Mouse (Mus musculus) kidney, adult 2 months (tissue): ENCODE results near the gene Tgtp2. TPM values are rescaled to one million over a fixed set of nuclear protein-coding genes. Genes with fewer than 3 reads are reported as not detected.
"Not testable (repeated sequence)": the region's sequence is repeated elsewhere in the genome, so short reads cannot be mapped to it uniquely, and the experiment has no call there.

ENCODE experiments used
- DNase-seq: peaks from one replicate; pipeline ENCODE4 v3.0.0; 2021
- H3K27ac ChIP-seq: fragments of 200-500 bp; 2 replicates; pipeline ENCODE4 v1.5.1; 2012; ENCODE audit warnings: low read depth, low read length, control low read depth, inconsistent platforms; ENCODE audit not compliant: insufficient read depth
- H3K27me3 ChIP-seq: fragments of 200-500 bp; replicated peaks from 2 replicates; pipeline ENCODE4 v1.6.1; 2012; ENCODE audit warnings: mild to moderate bottlenecking, moderate library complexity, low read length, inconsistent platforms; ENCODE audit not compliant: control insufficient read depth, insufficient read depth
- H3K36me3 ChIP-seq: fragments of 200-500 bp; 2 replicates; pipeline ENCODE4 v1.6.1; 2012; ENCODE audit warnings: mild to moderate bottlenecking, moderate library complexity, low read length, inconsistent platforms; ENCODE audit not compliant: control insufficient read depth, insufficient read depth
- H3K4me1 ChIP-seq: fragments of 200-500 bp; 2 replicates; pipeline ENCODE4 v1.6.1; 2011; ENCODE audit warnings: low read length; ENCODE audit not compliant: control insufficient read depth, insufficient read depth
- H3K4me3 ChIP-seq: fragments of 200-500 bp; 2 replicates; pipeline ENCODE4 v1.5.1; 2011; ENCODE audit warnings: mild to moderate bottlenecking, low read depth, low read length, control low read depth; ENCODE audit not compliant: insufficient read depth
- CTCF ChIP-seq: fragments of 200-500 bp; conservative IDR thresholded peaks from 2 replicates; pipeline ENCODE4 v1.5.1; 2011; ENCODE audit warnings: low read depth, mild to moderate bottlenecking, control low read depth, low read length, moderate library complexity, mixed read lengths; ENCODE audit not compliant: insufficient read depth, insufficient read length
- POLR2A ChIP-seq: fragments of 200-500 bp; IDR thresholded peaks from one replicate; pipeline ENCODE4 v1.6.1; 2011; ENCODE audit warnings: low read depth, low read length, control low read depth
- WGBS: fragments of 180-500 bp; shearing (Covaris S2); methylation state at CpG from one replicate; pipeline ENCODE4 v1.1.7; 2018; 5-methylcytosine and 5-hydroxymethylcytosine counted together
- polyA plus RNA-seq: library from polyadenylated mRNA; depleted of rRNA; stranded (reverse); fragments of >200 nt; gene quantifications from 2 replicates; pipeline ENCODE4 v1.2.3, GENCODE M21; 2012

The Tgtp2 gene
- polyA plus RNA-seq, 1 experiment = 15.1 TPM

GRCm38 (mm10) chr11:49078719-49079118 lies 14.7 kb upstream of the Tgtp2 start:
- TF ChIP-seq CTCF (no peak), POLR2A (no peak)
- Histone ChIP-seq H3K4me1 (peaks cover 19% of the 10 kb centered on the region), H3K36me3 (no peaks in the 10 kb centered on the region), H3K4me3 (no peak overlapping the region), H3K27ac (no peak overlapping the region), H3K27me3 (no peaks in the 10 kb centered on the region)
- WGBS = 66% methylated on average over 3 of the region's 3 CpGs
- no peak for DNase-seq

- no peak for DNase-seq
- 62% methylated on average over 1 of the region's 1 CpGs for WGBS
- Histone ChIP-seq H3K4me1 (peaks cover 16% of the 10 kb centered on the region), H3K36me3 (no peaks in the 10 kb centered on the region), H3K27ac (peak overlapping the region; percentile 83), H3K4me3 (no peak overlapping the region), H3K27me3 (no peaks in the 10 kb centered on the region)
- TF ChIP-seq CTCF (no peak), POLR2A (no peak)
These were observed 13.0 kb upstream of the Tgtp2 start for GRCm38 (mm10) chr11:49077012-49077411.

GRCm38 (mm10) chr11:49076001-49076757 lies 12.2 kb upstream of the Tgtp2 start, which contains the start of gene Ifi47:
Gene Ifi47 (plus strand): TSS chr11:49076587.
- not testable (repeated sequence) for H3K36me3 ChIP-seq, H3K27me3 ChIP-seq, H3K4me3 ChIP-seq
- Histone ChIP-seq H3K27ac (peak within 1 kb of the TSS; percentile 83), H3K4me1 (peaks cover 13% of the 10 kb centered on the region)
- WGBS = 38% methylated on average over 6 of the region's 6 CpGs
- DNase-seq = peak; percentile 83
- TF ChIP-seq CTCF = 0 out of 2 replicates have a peak, but pooled peaks have one; percentile 11

GRCm38 (mm10) chr11:49068358-49068757 lies 4.4 kb upstream of the Tgtp2 start:
- Histone ChIP-seq H3K36me3 (no peaks in the 10 kb centered on the region), H3K27me3 (no peaks in the 10 kb centered on the region), H3K4me1 (no peaks in the 10 kb centered on the region; the same call in 1 of the 2 replicates), H3K27ac (no peak overlapping the region), H3K4me3 (no peak overlapping the region)
- WGBS = 93% methylated on average over 1 of the region's 1 CpGs
- DNase-seq = no peak
- TF ChIP-seq POLR2A (no peak), CTCF (no peak)

GRCm38 (mm10) chr11:49061865-49062264 lies 2.1 kb downstream of the Tgtp2 start:
- not testable (repeated sequence) for H3K27ac ChIP-seq, DNase-seq, H3K4me1 ChIP-seq, H3K27me3 ChIP-seq, H3K36me3 ChIP-seq
- 65% methylated on average over 2 of the region's 2 CpGs for WGBS
- H3K4me3 ChIP-seq = peak overlapping the region; percentile 47

GRCm38 (mm10) chr11:49060061-49060460 lies 3.9 kb downstream of the Tgtp2 start:
- 46% methylated on average over 2 of the region's 3 CpGs for WGBS
- H3K27ac ChIP-seq, H3K4me3 ChIP-seq, H3K27me3 ChIP-seq, H3K36me3 ChIP-seq, H3K4me1 ChIP-seq, DNase-seq: not testable (repeated sequence)

- not testable (repeated sequence) for H3K27ac ChIP-seq, H3K4me1 ChIP-seq, H3K4me3 ChIP-seq, DNase-seq, H3K27me3 ChIP-seq, H3K36me3 ChIP-seq
- no CpG with 5 or more reads among the region's 5 CpGs for WGBS
These were observed 12.1 kb downstream of the Tgtp2 start for GRCm38 (mm10) chr11:49051894-49052293.

- WGBS = 33% methylated on average over 1 of the region's 6 CpGs
- not testable (repeated sequence) for H3K27ac ChIP-seq, DNase-seq, H3K4me3 ChIP-seq, H3K36me3 ChIP-seq, H3K4me1 ChIP-seq, H3K27me3 ChIP-seq
These were observed 12.7 kb downstream of the Tgtp2 start, which contains the start of gene 9930111J21Rik2 for GRCm38 (mm10) chr11:49051093-49051891. Gene 9930111J21Rik2 (minus strand): TSS chr11:49051242.

GRCm38 (mm10) chr11:49050064-49050463 lies 13.9 kb downstream of the Tgtp2 start:
- H3K36me3 ChIP-seq, H3K27me3 ChIP-seq, H3K27ac ChIP-seq, DNase-seq, H3K4me3 ChIP-seq, H3K4me1 ChIP-seq: not testable (repeated sequence)

- not testable (repeated sequence) for H3K4me3 ChIP-seq, H3K27ac ChIP-seq, H3K36me3 ChIP-seq, H3K4me1 ChIP-seq, H3K27me3 ChIP-seq, DNase-seq
These were observed 51.9 kb downstream of the Tgtp2 start for GRCm38 (mm10) chr11:49012074-49012473.
